Mouse (Mus musculus): ENCODE data around the gene Hapln1. TPM values are rescaled to one million over a fixed set of nuclear protein-coding genes. Genes with fewer than 3 reads are reported as not detected.

Gene Hapln1
- polyA plus RNA-seq, 1 experiment from 2014 or later = 0.26 TPM

DNA sequence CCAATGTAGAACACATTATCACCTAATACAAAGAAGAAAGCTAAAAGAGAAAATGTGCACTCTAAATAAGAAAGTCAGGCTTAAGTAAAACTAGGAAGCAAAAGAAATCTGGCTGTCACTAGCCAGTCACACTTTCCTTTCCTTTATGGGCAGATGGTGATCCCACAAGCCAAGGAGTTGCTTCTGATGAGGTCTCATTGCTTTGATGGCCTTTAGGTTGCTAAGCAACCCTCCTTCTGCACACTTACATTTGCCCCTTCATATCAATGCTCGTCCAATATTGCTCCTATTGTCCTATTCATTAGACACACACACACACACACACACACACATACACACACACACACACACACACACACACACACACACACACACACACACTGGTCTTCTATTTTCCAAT lies 10.9 kb upstream of the Hapln1 start:
- DNase-seq (no peak), ATAC-seq (no peak)
- Histone ChIP-seq H3K27ac (ENCODE audit: low read depth) (no peak overlapping the region), H3K9ac (replicated peaks) (no peak overlapping the region), H3K27me3 (ENCODE audit: insufficient read depth, low read length) (no peaks in the 10 kb centered on the region), H3K4me3 (ENCODE audit: low read depth, low read length) (no peak overlapping the region), H3K36me3 (replicated peaks; ENCODE audit: insufficient read depth, low read length) (no peaks in the 10 kb centered on the region), H3K4me2 (ENCODE audit: low read depth, low read length) (no peak overlapping the region), H3K4me1 (ENCODE audit: insufficient read depth) (no peaks in the 10 kb centered on the region), H3K9me3 (ENCODE audit: low read length) (no peaks in the 10 kb centered on the region)
- TF ChIP-seq EP300 (IDR thresholded peaks at IDR 0.05; ENCODE audit: low read depth) (no peak), CTCF (IDR thresholded peaks at IDR 0.05; ENCODE audit: low read depth) (no peak)
- 59% methylated on average over 1 of the region's 1 CpGs for WGBS (ENCODE audit: insufficient replicate concordance)

GRCm38 (mm10) chr13:89530386-89530785 lies 9.2 kb upstream of the Hapln1 start:
- Histone ChIP-seq H3K4me2 (ENCODE audit: low read depth, low read length) (no peak overlapping the region), H3K27ac (ENCODE audit: low read depth) (no peak overlapping the region), H3K36me3 (replicated peaks; ENCODE audit: insufficient read depth, low read length) (no peaks in the 10 kb centered on the region), H3K9ac (replicated peaks) (no peak overlapping the region), H3K4me1 (ENCODE audit: insufficient read depth) (no peaks in the 10 kb centered on the region), H3K9me3 (ENCODE audit: low read length) (no peaks in the 10 kb centered on the region), H3K27me3 (ENCODE audit: insufficient read depth, low read length) (no peaks in the 10 kb centered on the region), H3K4me3 (ENCODE audit: low read depth, low read length) (no peak overlapping the region)
- DNase-seq (no peak), ATAC-seq (no peak)
- WGBS (ENCODE audit: insufficient replicate concordance) = 80% methylated on average over 2 of the region's 2 CpGs
- no peak for TF ChIP-seq EP300 (IDR thresholded peaks at IDR 0.05; ENCODE audit: low read depth)

DNA sequence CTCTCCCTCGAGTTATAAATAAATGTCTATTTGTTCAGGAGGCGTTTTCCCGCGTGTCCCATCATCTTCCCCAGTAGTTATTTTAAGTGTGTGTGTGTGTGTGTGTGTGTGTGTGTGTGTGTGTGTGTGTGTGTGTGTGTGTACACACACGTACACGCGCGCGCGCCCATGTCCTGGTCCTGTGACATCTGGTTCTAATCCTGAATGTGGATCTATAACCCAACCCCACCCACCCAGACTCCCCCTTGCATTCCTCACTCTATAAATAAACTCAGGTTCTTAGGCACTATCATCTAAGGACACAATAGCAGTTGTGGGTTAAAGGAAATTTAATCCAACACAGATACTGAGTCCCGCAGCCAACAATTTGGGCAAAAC lies 280 bp downstream of the Hapln1 start:
- DNase-seq (no peak), ATAC-seq (no peak)
- Histone ChIP-seq H3K4me2 (ENCODE audit: low read depth, low read length) (peak overlapping the region; percentile 76), H3K36me3 (replicated peaks; ENCODE audit: insufficient read depth, low read length) (no peaks in the 10 kb centered on the region), H3K9ac (replicated peaks) (no peak overlapping the region), H3K27me3 (ENCODE audit: insufficient read depth, low read length) (peaks cover 5% of the 10 kb centered on the region; the same call in 1 of the 2 replicates), H3K27ac (ENCODE audit: low read depth) (no peak overlapping the region), H3K9me3 (ENCODE audit: low read length) (no peaks in the 10 kb centered on the region), H3K4me3 (ENCODE audit: low read depth, low read length) (peak overlapping the region; percentile 41; the same call in 1 of the 2 replicates), H3K4me1 (ENCODE audit: insufficient read depth) (0 out of 2 replicates have a peak, but pooled peaks cover 4% of the 10 kb centered on the region)
- 41% methylated on average over 11 of the region's 11 CpGs for WGBS (ENCODE audit: insufficient replicate concordance)
- no peak for TF ChIP-seq EP300 (IDR thresholded peaks at IDR 0.05; ENCODE audit: low read depth)
- no peak for TF ChIP-seq CTCF (IDR thresholded peaks at IDR 0.05; ENCODE audit: low read depth)

DNA sequence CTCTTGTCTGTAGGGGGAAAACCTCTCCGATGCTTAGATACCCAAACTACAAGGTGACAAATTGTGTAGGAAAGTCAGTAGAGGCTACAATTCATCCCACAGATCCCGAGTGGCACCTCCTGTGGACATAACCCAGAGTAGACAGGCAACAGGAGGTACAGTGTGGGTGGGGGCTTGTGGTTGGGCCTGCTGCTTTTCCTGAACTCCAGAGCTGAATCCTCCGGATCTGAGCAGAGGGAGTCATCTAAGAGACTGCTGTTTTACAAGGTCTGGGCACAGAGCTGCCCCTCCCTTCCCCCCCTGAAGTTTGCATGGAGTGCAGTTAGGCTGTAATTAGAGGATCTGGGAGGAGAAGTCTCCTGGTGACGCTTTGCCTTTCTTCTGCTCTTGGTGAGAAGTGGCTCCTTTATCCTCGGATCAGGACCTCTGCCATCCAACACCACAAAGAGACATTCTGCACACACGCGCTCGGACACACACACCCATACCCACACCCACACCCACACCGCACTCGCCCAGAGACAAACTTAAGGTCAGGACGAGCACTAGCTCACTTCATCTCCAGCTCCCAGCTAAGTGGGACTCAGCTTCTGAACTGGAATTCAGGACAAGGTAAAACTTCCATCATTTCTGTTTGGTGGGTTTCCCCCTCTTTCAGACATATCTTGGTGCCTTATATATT lies 846 bp downstream of the Hapln1 start:
- TF ChIP-seq CTCF (IDR thresholded peaks at IDR 0.05; ENCODE audit: low read depth) (no peak), EP300 (IDR thresholded peaks at IDR 0.05; ENCODE audit: low read depth) (no peak)
- H3K27ac ChIP-seq (ENCODE audit: low read depth) = no peak overlapping the region
- ATAC-seq (no peak), DNase-seq (no peak)
- peaks cover 5% of the 10 kb centered on the region; the same call in 1 of the 2 replicates for H3K27me3 ChIP-seq (ENCODE audit: insufficient read depth, low read length)
- 0 out of 2 replicates have a peak, but pooled peaks cover 4% of the 10 kb centered on the region for H3K4me1 ChIP-seq (ENCODE audit: insufficient read depth)
- no peak overlapping the region for H3K4me3 ChIP-seq (ENCODE audit: low read depth, low read length)
- no peak overlapping the region for H3K4me2 ChIP-seq (ENCODE audit: low read depth, low read length)
- no peaks in the 10 kb centered on the region for H3K9me3 ChIP-seq (ENCODE audit: low read length)
- no peaks in the 10 kb centered on the region for H3K36me3 ChIP-seq (replicated peaks; ENCODE audit: insufficient read depth, low read length)
- no peak overlapping the region for H3K9ac ChIP-seq (replicated peaks)
- 36% methylated on average over 11 of the region's 11 CpGs for WGBS (ENCODE audit: insufficient replicate concordance)

DNA sequence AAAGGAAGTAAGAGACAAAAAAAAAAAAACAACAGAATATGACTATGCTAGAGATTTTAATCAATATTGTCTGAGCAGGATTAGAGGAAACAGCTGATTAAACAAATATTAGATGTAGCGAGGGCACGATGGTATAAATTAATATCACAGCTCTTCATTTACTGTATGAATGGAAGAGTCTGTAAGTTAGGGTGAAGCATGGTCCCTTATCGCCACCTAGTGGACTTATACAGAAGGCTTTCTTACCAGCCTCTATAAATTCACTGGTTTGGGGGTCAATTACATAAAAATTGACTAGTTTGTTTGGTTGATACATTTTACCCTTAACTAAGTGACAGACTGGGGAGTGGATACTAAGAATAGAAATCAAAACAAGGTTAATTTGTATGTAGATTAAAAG lies 3.4 kb downstream of the Hapln1 start:
- Histone ChIP-seq H3K4me2 (ENCODE audit: low read depth, low read length) (no peak overlapping the region), H3K36me3 (replicated peaks; ENCODE audit: insufficient read depth, low read length) (no peaks in the 10 kb centered on the region), H3K9me3 (ENCODE audit: low read length) (no peaks in the 10 kb centered on the region), H3K4me1 (ENCODE audit: insufficient read depth) (0 out of 2 replicates have a peak, but pooled peaks cover 4% of the 10 kb centered on the region), H3K4me3 (ENCODE audit: low read depth, low read length) (no peak overlapping the region), H3K9ac (replicated peaks) (no peak overlapping the region), H3K27me3 (ENCODE audit: insufficient read depth, low read length) (peaks cover 5% of the 10 kb centered on the region; the same call in 1 of the 2 replicates), H3K27ac (ENCODE audit: low read depth) (no peak overlapping the region)
- peak; percentile 86 for TF ChIP-seq CTCF (IDR thresholded peaks at IDR 0.05; ENCODE audit: low read depth)
- no peak for TF ChIP-seq EP300 (IDR thresholded peaks at IDR 0.05; ENCODE audit: low read depth)
- DNase-seq (no peak), ATAC-seq (no peak)
- WGBS (ENCODE audit: insufficient replicate concordance) = 6% methylated on average over 3 of the region's 3 CpGs

DNA sequence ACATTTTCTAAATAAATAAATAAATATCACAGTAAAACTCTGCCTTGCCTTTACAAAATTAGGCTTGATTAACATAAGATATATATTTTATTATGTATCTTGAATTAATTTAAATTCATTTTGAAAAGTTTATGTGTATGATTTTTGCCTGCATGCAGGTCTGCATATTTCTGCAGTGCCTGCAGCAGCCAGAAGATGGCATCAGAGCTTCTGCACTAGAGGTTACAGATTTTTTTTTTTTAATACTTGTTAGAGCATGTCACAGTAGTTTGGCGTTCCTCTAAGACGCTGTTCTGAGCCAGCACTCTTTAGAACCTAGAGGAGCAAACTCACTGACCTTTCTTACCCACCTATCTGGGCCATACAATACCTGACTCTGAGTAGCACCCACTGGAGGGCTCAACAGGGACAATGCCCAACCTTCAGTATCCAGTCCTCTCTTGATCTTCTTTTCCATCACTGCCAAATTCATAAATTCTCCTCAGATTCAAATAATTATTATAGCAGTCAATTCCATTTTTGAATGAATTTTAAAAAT lies 8.7 kb downstream of the Hapln1 start:
- Histone ChIP-seq H3K36me3 (replicated peaks; ENCODE audit: insufficient read depth, low read length) (no peaks in the 10 kb centered on the region), H3K4me2 (ENCODE audit: low read depth, low read length) (no peak overlapping the region), H3K9ac (replicated peaks) (no peak overlapping the region), H3K27ac (ENCODE audit: low read depth) (no peak overlapping the region), H3K27me3 (ENCODE audit: insufficient read depth, low read length) (no peaks in the 10 kb centered on the region), H3K4me3 (ENCODE audit: low read depth, low read length) (no peak overlapping the region), H3K9me3 (ENCODE audit: low read length) (no peaks in the 10 kb centered on the region), H3K4me1 (ENCODE audit: insufficient read depth) (no peaks in the 10 kb centered on the region)
- peak; percentile 48 for DNase-seq
- no peak for ATAC-seq
- TF ChIP-seq CTCF (IDR thresholded peaks at IDR 0.05; ENCODE audit: low read depth) (peak; percentile 70), EP300 (IDR thresholded peaks at IDR 0.05; ENCODE audit: low read depth) (no peak)
- WGBS (ENCODE audit: insufficient replicate concordance) = 27% methylated on average over 2 of the region's 2 CpGs
